Mouse (Mus musculus): Measurements from ENCODE around the gene Suz12. TPM values are rescaled to one million over a fixed set of nuclear protein-coding genes. Genes with fewer than 3 reads are reported as not detected.

The Suz12 gene
- polyA plus RNA-seq, 2 experiments = 20.4 to 28.5 TPM

DNA sequence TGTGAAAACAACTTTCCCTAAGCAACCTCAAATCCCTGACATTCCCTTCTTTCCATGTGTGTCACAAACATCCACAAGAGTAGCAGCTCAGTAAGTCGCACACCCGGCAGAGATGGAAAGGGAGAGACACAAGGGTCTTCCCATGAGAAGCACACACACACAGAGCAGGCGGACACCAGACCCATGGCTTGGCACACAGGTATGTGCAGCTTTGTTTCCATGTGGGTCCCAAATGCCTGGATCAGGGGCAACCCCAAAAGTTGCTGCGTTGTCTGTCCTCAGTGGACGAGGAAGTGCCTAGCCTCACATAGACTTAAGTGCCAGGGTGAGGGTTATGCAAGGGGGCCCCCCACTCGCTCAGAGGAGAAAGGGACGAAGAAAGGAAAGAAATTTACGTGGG is 44.6 kb downstream of the Suz12 start:
- no peak for ATAC-seq (ENCODE audit: low FRiP score, low read depth)
- H3K4me1 ChIP-seq (ENCODE audit: control insufficient read depth, insufficient read depth, low read length) = no peaks in the 10 kb centered on the region
- H3K4me2 ChIP-seq (replicated peaks; ENCODE audit: low read depth, low read length, severe bottlenecking) = no peak overlapping the region
- 62% methylated on average over 8 of the region's 8 CpGs for WGBS
- TF ChIP-seq POLR2A (IDR thresholded peaks at IDR 0.05; ENCODE audit: borderline replicate concordance, extremely low read depth, insufficient read depth, insufficient read length) = no peak
- H3K27me3 ChIP-seq (ENCODE audit: control insufficient read depth, insufficient read depth, low read length) = no peaks in the 10 kb centered on the region
- H3K4me3 ChIP-seq (replicated peaks; ENCODE audit: low read length) = no peak overlapping the region
- H3K9ac ChIP-seq (ENCODE audit: low read depth, low read length, severe bottlenecking) = no peak overlapping the region
- no peak for DNase-seq (ENCODE audit: low spot score)
- peaks cover 18% of the 10 kb centered on the region for H3K36me3 ChIP-seq (ENCODE audit: control insufficient read depth, insufficient read depth, low read length)
- no peaks in the 10 kb centered on the region for H3K9me3 ChIP-seq (ENCODE audit: control insufficient read depth, low read length)
- no peak overlapping the region for H3K27ac ChIP-seq (replicated peaks; ENCODE audit: low read depth, low read length)

DNA sequence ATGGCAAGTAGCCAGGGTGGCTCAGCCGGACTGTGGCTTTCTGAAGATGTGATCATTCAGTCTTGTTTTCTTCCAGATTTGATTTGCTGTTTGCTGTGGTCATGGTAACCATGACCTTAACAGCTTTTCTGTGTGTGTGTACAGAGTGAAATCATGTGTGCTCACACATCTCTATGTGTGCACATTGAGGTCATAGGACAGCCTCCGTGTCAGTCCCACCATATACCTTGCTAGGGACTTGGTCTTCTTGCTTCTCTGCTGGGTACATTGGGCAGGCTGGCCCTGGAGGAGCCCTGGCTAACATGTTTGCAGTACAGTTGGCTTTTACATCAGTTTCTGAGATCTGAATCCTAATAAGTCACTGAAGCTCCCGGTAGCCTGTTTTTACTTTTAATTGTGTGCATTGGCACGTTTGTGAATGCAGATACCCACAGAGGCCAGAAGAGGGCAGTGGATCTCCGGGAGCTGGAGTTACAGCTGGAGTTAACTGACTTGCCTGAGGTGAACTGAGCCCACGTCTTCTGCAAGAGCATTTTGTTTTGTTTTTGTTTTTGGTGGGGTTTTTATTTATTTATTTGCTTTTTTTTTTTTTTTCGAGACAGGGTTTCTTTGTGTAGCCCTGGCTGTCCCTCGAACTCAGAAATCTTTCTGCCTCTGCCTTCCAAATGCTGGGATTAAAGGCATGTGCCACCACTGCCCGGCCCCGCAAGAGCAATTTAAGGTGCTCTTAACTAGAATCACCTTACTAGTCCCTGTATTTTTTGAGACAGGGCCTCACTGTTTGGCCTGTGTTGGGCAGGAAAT is 49.9 kb downstream of the Suz12 start:
- Histone ChIP-seq H3K9ac (ENCODE audit: low read depth, low read length, severe bottlenecking) (no peak overlapping the region), H3K27ac (replicated peaks; ENCODE audit: low read depth, low read length) (no peak overlapping the region), H3K36me3 (ENCODE audit: control insufficient read depth, insufficient read depth, low read length) (peaks cover 19% of the 10 kb centered on the region), H3K27me3 (ENCODE audit: control insufficient read depth, insufficient read depth, low read length) (no peaks in the 10 kb centered on the region), H3K9me3 (ENCODE audit: control insufficient read depth, low read length) (no peaks in the 10 kb centered on the region), H3K4me1 (ENCODE audit: control insufficient read depth, insufficient read depth, low read length) (no peaks in the 10 kb centered on the region), H3K4me3 (replicated peaks; ENCODE audit: low read length) (no peak overlapping the region), H3K4me2 (replicated peaks; ENCODE audit: low read depth, low read length, severe bottlenecking) (no peak overlapping the region)
- ATAC-seq (ENCODE audit: low FRiP score, low read depth) = no peak
- no peak for DNase-seq (ENCODE audit: low spot score)
- no peak for TF ChIP-seq POLR2A (IDR thresholded peaks at IDR 0.05; ENCODE audit: borderline replicate concordance, extremely low read depth, insufficient read depth, insufficient read length)
- 55% methylated on average over 10 of the region's 10 CpGs for WGBS

DNA sequence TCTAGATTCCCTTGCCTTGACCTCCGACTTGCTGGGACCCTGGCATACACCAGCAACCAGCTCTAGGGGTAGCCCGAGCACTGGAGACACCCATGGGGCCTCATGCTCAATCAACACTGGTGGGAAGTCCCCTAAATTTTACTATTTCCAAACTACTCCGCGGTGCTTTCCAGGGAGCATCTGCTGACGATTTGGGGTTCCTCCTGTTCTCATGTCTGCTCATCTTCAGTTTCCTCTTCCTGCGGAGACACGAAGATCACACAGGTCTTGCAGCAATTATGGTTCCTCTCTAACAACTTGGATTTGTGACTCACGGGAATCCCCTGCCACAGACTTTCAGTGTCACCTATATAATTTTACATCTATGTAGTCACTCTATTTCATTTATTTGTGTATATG is 50.5 kb downstream of the Suz12 start:
- no peak for ATAC-seq (ENCODE audit: low FRiP score, low read depth)

DNA sequence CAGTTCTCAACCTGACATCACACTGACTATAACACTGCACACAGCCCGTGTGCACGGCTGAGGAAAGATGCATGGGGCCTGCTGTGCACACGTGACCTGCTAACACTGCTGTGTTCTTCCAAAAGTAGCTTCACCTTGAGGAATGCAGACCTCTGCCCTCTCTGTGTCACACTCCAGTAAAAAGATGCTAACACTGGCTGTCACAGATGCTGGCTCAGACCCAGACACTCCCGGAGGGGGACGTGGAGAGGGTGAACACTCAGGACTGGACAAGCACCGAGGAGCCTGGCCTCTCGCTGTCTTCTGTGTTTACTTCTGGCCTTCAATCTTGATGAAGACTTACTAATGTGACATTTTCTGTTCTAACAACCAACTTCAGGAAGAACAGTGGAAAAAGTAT is 54.0 kb downstream of the Suz12 start:
- ATAC-seq (ENCODE audit: low FRiP score, low read depth) (no peak), DNase-seq (ENCODE audit: low spot score) (no peak)
- H3K4me1 ChIP-seq (ENCODE audit: control insufficient read depth, insufficient read depth, low read length) = peaks cover 3% of the 10 kb centered on the region; the same call in 1 of the 2 replicates
- 85% methylated on average over 7 of the region's 7 CpGs for WGBS
- no peak overlapping the region for H3K9ac ChIP-seq (ENCODE audit: low read depth, low read length, severe bottlenecking)
- peaks cover 32% of the 10 kb centered on the region for H3K36me3 ChIP-seq (ENCODE audit: control insufficient read depth, insufficient read depth, low read length)
- no peaks in the 10 kb centered on the region for H3K27me3 ChIP-seq (ENCODE audit: control insufficient read depth, insufficient read depth, low read length)
- no peak overlapping the region for H3K27ac ChIP-seq (replicated peaks; ENCODE audit: low read depth, low read length)
- no peaks in the 10 kb centered on the region for H3K9me3 ChIP-seq (ENCODE audit: control insufficient read depth, low read length)
- no peak overlapping the region for H3K4me2 ChIP-seq (replicated peaks; ENCODE audit: low read depth, low read length, severe bottlenecking)
- no peak overlapping the region for H3K4me3 ChIP-seq (replicated peaks; ENCODE audit: low read length)
- TF ChIP-seq POLR2A (IDR thresholded peaks at IDR 0.05; ENCODE audit: borderline replicate concordance, extremely low read depth, insufficient read depth, insufficient read length) = no peak

More for the DNA sequence above, 50.5 kb downstream of the Suz12 start:
- H3K4me1 ChIP-seq (ENCODE audit: control insufficient read depth, insufficient read depth, low read length) = no peaks in the 10 kb centered on the region
- H3K9ac ChIP-seq (ENCODE audit: low read depth, low read length, severe bottlenecking) = no peak overlapping the region
- DNase-seq (ENCODE audit: low spot score) = no peak
- no peaks in the 10 kb centered on the region for H3K27me3 ChIP-seq (ENCODE audit: control insufficient read depth, insufficient read depth, low read length)
- H3K27ac ChIP-seq (replicated peaks; ENCODE audit: low read depth, low read length) = no peak overlapping the region
- no peak overlapping the region for H3K4me3 ChIP-seq (replicated peaks; ENCODE audit: low read length)
- H3K9me3 ChIP-seq (ENCODE audit: control insufficient read depth, low read length) = no peaks in the 10 kb centered on the region
- peaks cover 24% of the 10 kb centered on the region for H3K36me3 ChIP-seq (ENCODE audit: control insufficient read depth, insufficient read depth, low read length)
- WGBS = 83% methylated on average over 8 of the region's 8 CpGs
- H3K4me2 ChIP-seq (replicated peaks; ENCODE audit: low read depth, low read length, severe bottlenecking) = no peak overlapping the region
- TF ChIP-seq POLR2A (IDR thresholded peaks at IDR 0.05; ENCODE audit: borderline replicate concordance, extremely low read depth, insufficient read depth, insufficient read length) = no peak

DNA sequence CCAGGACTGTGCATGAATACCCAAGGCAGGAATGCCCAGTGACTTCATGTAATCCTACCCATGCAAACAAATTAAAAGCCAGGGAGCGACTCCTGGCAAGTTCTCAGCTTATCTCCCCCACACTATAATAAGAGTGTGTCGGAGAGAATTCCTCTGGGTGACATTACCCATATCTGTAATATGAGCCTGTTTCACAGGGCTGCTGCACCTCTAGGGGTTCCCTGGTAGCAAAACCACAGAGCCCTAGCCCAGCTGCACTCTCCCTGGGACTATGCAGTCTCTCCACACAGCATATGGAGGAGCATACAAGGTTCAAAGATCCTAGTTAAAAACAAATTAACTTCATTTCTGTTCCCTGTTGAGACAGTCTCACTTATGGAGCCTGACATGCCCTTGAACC is 57.2 kb downstream of the Suz12 start:
- H3K27me3 ChIP-seq (ENCODE audit: control insufficient read depth, insufficient read depth, low read length) = no peaks in the 10 kb centered on the region
- peaks cover 56% of the 10 kb centered on the region for H3K36me3 ChIP-seq (ENCODE audit: control insufficient read depth, insufficient read depth, low read length)
- ATAC-seq (ENCODE audit: low FRiP score, low read depth) (peak; percentile 53; the same call in 1 of the 2 replicates), DNase-seq (ENCODE audit: low spot score) (peak; percentile 20)
- peaks cover 3% of the 10 kb centered on the region; the same call in 1 of the 2 replicates for H3K4me1 ChIP-seq (ENCODE audit: control insufficient read depth, insufficient read depth, low read length)
- no peak overlapping the region for H3K4me3 ChIP-seq (replicated peaks; ENCODE audit: low read length)
- H3K27ac ChIP-seq (replicated peaks; ENCODE audit: low read depth, low read length) = no peak overlapping the region
- no peaks in the 10 kb centered on the region for H3K9me3 ChIP-seq (ENCODE audit: control insufficient read depth, low read length)
- H3K4me2 ChIP-seq (replicated peaks; ENCODE audit: low read depth, low read length, severe bottlenecking) = no peak overlapping the region
- no peak for TF ChIP-seq POLR2A (IDR thresholded peaks at IDR 0.05; ENCODE audit: borderline replicate concordance, extremely low read depth, insufficient read depth, insufficient read length)
- H3K9ac ChIP-seq (ENCODE audit: low read depth, low read length, severe bottlenecking) = no peak overlapping the region
- 27% methylated on average over 2 of the region's 2 CpGs for WGBS

Measured in limb, embryonic 14.5 days (tissue).